Mouse (Mus musculus): Measurements from ENCODE around the gene Csde1. TPM values are rescaled to one million over a fixed set of nuclear protein-coding genes. Genes with fewer than 3 reads are reported as not detected.

The Csde1 gene
- polyA plus RNA-seq, 1 experiment from 2014 or later = 291 TPM

GRCm38 (mm10) chr3:103001595-103001994 is 18.6 kb upstream of the Csde1 start:
- peaks cover 27% of the 10 kb centered on the region for H3K36me3 ChIP-seq
- H3K4me2 ChIP-seq = no peak overlapping the region
- 0 out of 2 replicates have a peak, but pooled peaks cover 5% of the 10 kb centered on the region for H3K4me1 ChIP-seq
- 93% methylated on average over 7 of the region's 7 CpGs for WGBS
- H3K4me3 ChIP-seq (replicated peaks) = no peak overlapping the region
- H3K27me3 ChIP-seq (replicated peaks) = no peaks in the 10 kb centered on the region
- ATAC-seq (ENCODE audit: insufficient read depth, low FRiP score, low read depth) = no peak
- H3K27ac ChIP-seq = no peak overlapping the region
- H3K9ac ChIP-seq = no peak overlapping the region
- H3K9me3 ChIP-seq = no peaks in the 10 kb centered on the region

- Histone ChIP-seq H3K4me1 (no peaks in the 10 kb centered on the region), H3K27ac (no peak overlapping the region), H3K9me3 (no peaks in the 10 kb centered on the region), H3K9ac (no peak overlapping the region), H3K4me3 (replicated peaks) (no peak overlapping the region), H3K4me2 (no peak overlapping the region), H3K36me3 (no peaks in the 10 kb centered on the region), H3K27me3 (replicated peaks) (no peaks in the 10 kb centered on the region)
- 65% methylated on average over 2 of the region's 2 CpGs for WGBS
- ATAC-seq (ENCODE audit: insufficient read depth, low FRiP score, low read depth) = no peak
These were observed 2.9 kb upstream of the Csde1 start for GRCm38 (mm10) chr3:103017350-103017749.

DNA sequence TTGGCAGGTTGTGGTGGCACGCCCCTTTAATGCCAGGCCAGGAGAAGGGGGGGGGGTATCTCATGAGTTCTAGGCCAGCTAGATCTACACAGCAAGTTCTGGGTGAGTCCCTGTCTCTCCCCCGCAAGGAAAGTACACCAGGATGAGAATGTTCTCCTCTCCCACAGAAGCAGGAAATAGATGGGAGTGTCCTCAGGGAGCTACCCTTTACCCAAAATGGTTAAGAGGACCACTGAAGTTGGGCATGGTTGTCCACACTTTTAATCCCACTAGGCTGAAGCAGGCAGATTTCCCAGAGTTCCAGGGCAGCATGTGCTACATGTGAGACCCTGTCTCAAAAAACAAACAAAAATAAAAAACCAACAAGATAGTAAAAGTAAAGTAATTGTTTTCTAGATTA is 764 bp upstream of the Csde1 start:
- ATAC-seq (ENCODE audit: insufficient read depth, low FRiP score, low read depth) = no peak
- no peaks in the 10 kb centered on the region for H3K36me3 ChIP-seq
- H3K9ac ChIP-seq = no peak overlapping the region
- peak overlapping the region; percentile 98 for H3K27ac ChIP-seq
- H3K27me3 ChIP-seq (replicated peaks) = no peaks in the 10 kb centered on the region
- H3K4me3 ChIP-seq (replicated peaks) = peak overlapping the region; percentile 99; the same call in 1 of the 2 replicates
- H3K4me2 ChIP-seq = peak overlapping the region; percentile 53; the same call in 1 of the 2 replicates
- 85% methylated on average over 2 of the region's 2 CpGs for WGBS
- H3K4me1 ChIP-seq = no peaks in the 10 kb centered on the region
- H3K9me3 ChIP-seq = no peaks in the 10 kb centered on the region

GRCm38 (mm10) chr3:103020943-103021638 is 865 bp downstream of the Csde1 start:
- H3K4me1 ChIP-seq = no peaks in the 10 kb centered on the region
- under 1% methylated on average over 36 of the region's 37 CpGs for WGBS
- H3K9ac ChIP-seq = peak overlapping the region; percentile 99
- H3K27ac ChIP-seq = peak overlapping the region; percentile 98
- H3K4me3 ChIP-seq (replicated peaks) = peak overlapping the region; percentile 99
- peak; percentile 90 for ATAC-seq (ENCODE audit: insufficient read depth, low FRiP score, low read depth)
- peak overlapping the region; percentile 61 for H3K4me2 ChIP-seq
- no peaks in the 10 kb centered on the region for H3K9me3 ChIP-seq
- no peaks in the 10 kb centered on the region for H3K36me3 ChIP-seq
- H3K27me3 ChIP-seq (replicated peaks) = no peaks in the 10 kb centered on the region

- ATAC-seq (ENCODE audit: insufficient read depth, low FRiP score, low read depth) = no peak
- Histone ChIP-seq H3K9me3 (no peaks in the 10 kb centered on the region), H3K4me1 (no peaks in the 10 kb centered on the region), H3K27ac (no peak overlapping the region), H3K4me3 (replicated peaks) (no peak overlapping the region), H3K27me3 (replicated peaks) (no peaks in the 10 kb centered on the region), H3K9ac (no peak overlapping the region), H3K4me2 (no peak overlapping the region), H3K36me3 (peaks cover 12% of the 10 kb centered on the region; the same call in 1 of the 2 replicates)
- 76% methylated on average over 1 of the region's 1 CpGs for WGBS
These were observed 5.9 kb downstream of the Csde1 start for GRCm38 (mm10) chr3:103026174-103026573.

GRCm38 (mm10) chr3:103040285-103040684 is 20.1 kb downstream of the Csde1 start:
- Histone ChIP-seq H3K36me3 (peaks cover 14% of the 10 kb centered on the region), H3K4me3 (replicated peaks) (no peak overlapping the region), H3K9ac (no peak overlapping the region), H3K27me3 (replicated peaks) (no peaks in the 10 kb centered on the region), H3K27ac (no peak overlapping the region), H3K9me3 (no peaks in the 10 kb centered on the region), H3K4me1 (no peaks in the 10 kb centered on the region), H3K4me2 (no peak overlapping the region)
- WGBS = 83% methylated on average over 6 of the region's 6 CpGs
- no peak for ATAC-seq (ENCODE audit: insufficient read depth, low FRiP score, low read depth)

- H3K4me3 ChIP-seq (replicated peaks) = no peak overlapping the region
- H3K36me3 ChIP-seq = peaks cover 19% of the 10 kb centered on the region
- WGBS = 90% methylated on average over 1 of the region's 1 CpGs
- H3K27ac ChIP-seq = no peak overlapping the region
- H3K9me3 ChIP-seq = no peaks in the 10 kb centered on the region
- no peaks in the 10 kb centered on the region for H3K27me3 ChIP-seq (replicated peaks)
- H3K4me2 ChIP-seq = no peak overlapping the region
- H3K4me1 ChIP-seq = no peaks in the 10 kb centered on the region
- no peak for ATAC-seq (ENCODE audit: insufficient read depth, low FRiP score, low read depth)
- H3K9ac ChIP-seq = no peak overlapping the region
These were observed 20.7 kb downstream of the Csde1 start for GRCm38 (mm10) chr3:103040861-103041379.

- Histone ChIP-seq H3K9me3 (no peaks in the 10 kb centered on the region), H3K4me3 (replicated peaks) (no peak overlapping the region), H3K9ac (no peak overlapping the region), H3K27me3 (replicated peaks) (no peaks in the 10 kb centered on the region), H3K4me1 (peaks cover 4% of the 10 kb centered on the region; the same call in 1 of the 2 replicates), H3K36me3 (peaks cover 30% of the 10 kb centered on the region), H3K27ac (no peak overlapping the region), H3K4me2 (no peak overlapping the region)
- ATAC-seq (ENCODE audit: insufficient read depth, low FRiP score, low read depth) = no peak
- WGBS = 87% methylated on average over 5 of the region's 5 CpGs
These were observed 35.9 kb downstream of the Csde1 start for GRCm38 (mm10) chr3:103056016-103056595.

- Histone ChIP-seq H3K36me3 (peaks cover 31% of the 10 kb centered on the region), H3K27me3 (replicated peaks) (no peaks in the 10 kb centered on the region), H3K4me1 (peaks cover 4% of the 10 kb centered on the region; the same call in 1 of the 2 replicates), H3K9me3 (no peaks in the 10 kb centered on the region), H3K9ac (no peak overlapping the region), H3K4me2 (peak overlapping the region; percentile 68), H3K4me3 (replicated peaks) (peak overlapping the region; percentile 68), H3K27ac (peak overlapping the region; percentile 55)
- 5% methylated on average over 10 of the region's 10 CpGs for WGBS
- ATAC-seq (ENCODE audit: insufficient read depth, low FRiP score, low read depth) = peak; percentile 40
These were observed 37.5 kb downstream of the Csde1 start for GRCm38 (mm10) chr3:103057752-103058151.

DNA sequence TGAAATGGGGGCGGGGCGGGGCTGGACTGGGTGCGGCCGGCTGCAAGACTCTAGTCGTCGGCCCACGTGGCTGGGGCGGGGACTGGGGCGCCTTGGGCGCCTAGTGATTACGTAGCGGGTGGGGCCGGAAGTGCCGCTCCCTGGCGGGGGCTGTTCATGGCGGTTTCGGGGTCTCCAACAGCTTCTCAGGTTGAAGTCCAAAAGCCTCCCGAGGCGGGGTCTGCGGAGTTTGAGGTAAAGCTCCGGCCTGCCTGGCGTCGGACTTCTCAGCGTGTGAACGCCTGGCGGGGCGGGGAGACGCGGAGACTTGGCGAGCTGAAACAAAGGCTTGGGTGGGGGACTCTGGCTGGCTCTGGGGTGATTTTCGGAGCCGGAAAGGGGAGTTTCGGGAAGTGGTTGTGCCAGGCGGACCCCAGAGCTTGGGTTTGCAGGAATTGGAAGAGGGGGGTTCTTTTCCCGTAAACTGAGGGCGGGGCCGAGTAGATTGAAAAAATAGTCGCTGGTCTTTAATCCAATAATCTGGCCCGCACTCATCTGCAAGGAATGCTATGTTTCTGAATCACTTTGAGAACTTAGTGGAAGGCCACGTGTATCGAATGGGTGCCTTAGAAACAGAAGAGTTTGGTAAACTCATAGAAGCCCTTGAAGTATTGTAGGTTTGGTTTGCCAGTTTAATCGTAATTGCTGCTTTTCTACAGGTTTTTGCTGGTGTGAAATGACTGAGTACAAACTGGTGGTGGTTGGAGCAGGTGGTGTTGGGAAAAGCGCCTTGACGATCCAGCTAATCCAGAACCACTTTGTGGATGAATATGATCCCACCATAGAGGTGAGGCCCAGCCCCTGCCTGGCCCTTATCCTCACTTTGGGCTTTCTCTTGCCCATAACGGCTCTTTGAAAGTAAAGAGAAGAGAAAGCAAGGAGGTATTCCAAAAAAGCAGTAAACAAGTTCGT is 38.3 kb downstream of the Csde1 start, which contains the start of gene Nras:
Nras (plus strand) TSS at position 79 of the 951 bp plus-strand sequence.
- Histone ChIP-seq H3K27me3 (replicated peaks) (no peaks in the 10 kb centered on the region), H3K4me2 (peak within 1 kb of the TSS; percentile 68), H3K36me3 (peaks cover 38% of the 10 kb centered on the region), H3K4me3 (replicated peaks) (peak within 1 kb of the TSS; percentile 68), H3K9me3 (no peaks in the 10 kb centered on the region), H3K27ac (peak within 1 kb of the TSS; percentile 97), H3K4me1 (peaks cover 4% of the 10 kb centered on the region; the same call in 1 of the 2 replicates), H3K9ac (peak within 1 kb of the TSS; percentile 63)
- peak; percentile 98 for ATAC-seq (ENCODE audit: insufficient read depth, low FRiP score, low read depth)
- WGBS = 2% methylated on average over 46 of the region's 46 CpGs

DNA sequence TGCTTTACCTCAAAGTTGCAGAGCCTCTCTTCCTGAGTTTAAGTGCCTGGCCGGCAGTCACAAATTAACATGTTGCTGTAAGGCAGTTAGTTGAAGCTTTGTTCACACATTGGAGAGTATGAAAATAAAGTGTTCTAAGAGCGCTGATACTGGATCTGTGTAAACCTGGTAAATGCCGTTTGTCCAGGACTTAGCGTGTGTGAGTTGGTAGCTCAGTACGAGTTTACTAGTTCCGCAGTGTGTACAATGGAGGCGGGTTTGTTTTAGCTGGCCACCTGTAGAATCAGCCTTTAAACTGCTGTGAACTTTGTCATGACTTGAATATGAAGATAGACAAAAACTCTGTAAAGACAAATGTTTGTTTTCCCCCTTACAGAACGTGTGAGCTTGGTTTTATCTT is 46.7 kb downstream of the Csde1 start:
- Histone ChIP-seq H3K27ac (no peak overlapping the region; the same call in 1 of the 2 replicates), H3K9ac (no peak overlapping the region), H3K4me1 (no peaks in the 10 kb centered on the region), H3K27me3 (replicated peaks) (no peaks in the 10 kb centered on the region), H3K4me2 (no peak overlapping the region), H3K36me3 (peaks cover 39% of the 10 kb centered on the region), H3K9me3 (no peaks in the 10 kb centered on the region), H3K4me3 (replicated peaks) (no peak overlapping the region)
- peak; percentile 58; the same call in 1 of the 2 replicates for ATAC-seq (ENCODE audit: insufficient read depth, low FRiP score, low read depth)
- WGBS = 85% methylated on average over 8 of the region's 8 CpGs

Measured in stomach, embryonic 15.5 days (tissue).